Mouse (Mus musculus) c-Kit-positive CD71-positive TER-119-positive erythroid progenitor cells, embryonic 14.5 days (primary cell): ENCODE data around the gene Setd7.
"Not testable (repeated sequence)": the region's sequence is repeated elsewhere in the genome, so short reads cannot be mapped to it uniquely, and the experiment has no call there.

Experiments
- DNase-seq: peaks from one replicate; pipeline ENCODE4 v3.0.0-alpha.2; 2013; ENCODE audit warnings: low spot score

The Setd7 gene

DNA sequence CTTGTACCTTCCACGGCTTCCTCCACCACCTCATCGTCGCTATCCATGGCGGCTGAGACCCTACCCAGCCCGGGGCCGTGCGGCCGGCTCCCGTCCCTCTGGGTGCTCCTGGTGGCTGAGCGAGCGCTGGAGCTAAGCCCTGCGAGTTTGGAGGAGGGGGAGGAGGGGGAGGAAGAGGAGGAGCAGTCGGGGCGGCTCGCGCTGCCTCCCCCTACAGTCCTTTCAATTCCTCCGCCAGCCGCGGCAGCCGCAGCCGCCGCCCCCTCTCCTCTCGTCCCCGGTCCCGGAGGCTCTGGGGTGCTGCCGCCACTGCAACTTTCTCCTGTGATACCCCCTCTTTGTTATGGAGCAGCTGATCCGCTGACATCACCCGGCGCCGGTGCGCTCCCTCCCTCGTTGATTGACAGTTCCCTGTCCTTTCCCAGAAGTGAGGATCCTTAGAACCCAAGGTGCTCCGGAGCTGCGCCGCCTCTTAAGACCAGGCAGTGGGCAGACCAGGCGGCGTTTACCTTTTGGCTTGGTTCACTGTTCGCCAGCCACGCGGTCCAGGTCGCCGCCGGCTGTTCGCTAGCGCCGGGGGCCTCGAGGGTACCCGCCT is at the start of gene Setd7:
Gene Setd7 (minus strand): TSS at position 369 of the 598 bp plus-strand sequence.
- DNase-seq: peak; percentile 76

DNA sequence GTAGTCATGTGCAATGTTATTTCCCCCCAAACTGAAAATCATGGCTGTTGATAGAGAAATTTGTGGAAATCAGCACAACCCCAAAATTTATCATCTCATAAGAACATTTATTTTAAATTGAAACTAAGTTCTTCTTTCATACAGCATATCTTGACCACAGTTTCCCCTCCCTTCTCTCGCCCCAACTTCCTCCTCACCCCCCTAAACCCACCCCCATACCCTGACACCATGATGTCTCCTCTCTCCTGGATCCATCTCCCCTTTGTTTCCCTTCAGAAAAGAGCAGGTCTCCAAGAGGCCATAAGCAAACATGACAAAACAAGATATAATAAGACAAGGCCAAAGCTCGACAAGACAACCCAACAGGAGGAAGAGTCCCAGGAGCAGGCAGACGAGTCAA is 43.8 kb upstream of the Setd7 start:
- DNase-seq: no peak

DNA sequence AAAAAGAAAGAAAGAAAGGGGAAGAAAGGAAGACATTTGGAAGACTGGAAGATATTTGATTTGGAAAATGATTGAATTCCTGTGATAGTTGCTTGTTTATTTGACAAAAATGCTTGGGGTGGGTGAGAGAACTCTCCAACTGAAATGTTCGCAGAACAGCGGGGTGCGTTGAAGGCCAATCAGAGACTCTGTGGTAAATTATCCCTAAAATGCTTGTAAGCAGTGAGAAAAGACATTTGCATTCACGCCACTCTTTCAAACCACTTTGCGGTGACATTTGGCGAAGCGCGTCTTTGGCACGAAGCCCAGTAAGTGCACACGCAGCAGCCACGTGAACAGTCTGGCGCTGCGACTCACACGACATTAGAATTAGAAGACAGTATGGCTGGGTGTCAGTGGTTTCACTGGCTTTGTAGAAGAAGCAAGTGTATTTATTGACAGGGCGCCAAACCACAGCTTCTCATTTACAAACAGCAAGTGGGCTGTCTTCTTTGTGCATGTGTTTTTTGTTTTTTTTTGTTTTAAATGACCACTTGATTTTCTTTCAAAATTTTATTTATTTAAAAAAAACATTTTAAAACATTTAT is 43.1 kb upstream of the Setd7 start:
- no peak for DNase-seq

DNA sequence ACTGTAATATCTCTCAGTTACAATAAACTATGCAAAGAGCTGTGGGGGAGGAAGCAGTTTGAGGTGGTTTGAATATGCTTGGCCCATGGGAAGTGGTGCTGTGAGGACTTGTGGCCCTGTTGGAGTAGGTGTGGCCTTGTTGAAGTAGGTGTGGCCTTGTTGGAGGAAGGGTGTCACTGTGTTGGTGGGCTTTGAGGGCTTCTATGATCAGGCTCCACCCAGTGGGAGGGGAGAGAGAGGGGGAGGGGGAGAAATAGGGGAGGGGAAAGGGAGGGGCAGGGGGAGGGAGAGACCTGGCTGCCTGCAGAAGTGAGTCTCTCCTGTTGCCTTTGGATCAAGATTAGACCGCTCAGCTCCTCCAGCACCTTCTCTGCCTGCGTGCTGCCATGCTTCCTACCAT is 40.8 kb upstream of the Setd7 start:
- no peak for DNase-seq

DNA sequence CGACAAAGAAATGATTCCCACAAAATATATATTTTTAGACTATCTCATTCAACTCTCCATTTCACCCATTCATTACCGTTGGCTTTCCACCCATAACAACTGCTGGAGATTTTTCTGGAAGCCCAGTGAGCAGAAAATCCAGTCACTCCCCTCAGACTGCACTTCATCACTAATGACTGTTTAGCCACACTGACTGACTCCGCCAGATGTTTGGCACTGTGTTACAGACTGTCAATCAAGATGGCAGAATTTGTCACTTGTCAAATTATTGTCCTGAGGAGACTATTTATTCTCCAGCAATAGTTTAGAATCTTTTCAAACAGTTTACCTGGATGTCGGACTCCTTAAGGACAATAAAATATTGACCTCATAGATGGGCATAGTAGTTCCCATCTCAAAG is 40.0 kb upstream of the Setd7 start:
- no peak for DNase-seq

DNA sequence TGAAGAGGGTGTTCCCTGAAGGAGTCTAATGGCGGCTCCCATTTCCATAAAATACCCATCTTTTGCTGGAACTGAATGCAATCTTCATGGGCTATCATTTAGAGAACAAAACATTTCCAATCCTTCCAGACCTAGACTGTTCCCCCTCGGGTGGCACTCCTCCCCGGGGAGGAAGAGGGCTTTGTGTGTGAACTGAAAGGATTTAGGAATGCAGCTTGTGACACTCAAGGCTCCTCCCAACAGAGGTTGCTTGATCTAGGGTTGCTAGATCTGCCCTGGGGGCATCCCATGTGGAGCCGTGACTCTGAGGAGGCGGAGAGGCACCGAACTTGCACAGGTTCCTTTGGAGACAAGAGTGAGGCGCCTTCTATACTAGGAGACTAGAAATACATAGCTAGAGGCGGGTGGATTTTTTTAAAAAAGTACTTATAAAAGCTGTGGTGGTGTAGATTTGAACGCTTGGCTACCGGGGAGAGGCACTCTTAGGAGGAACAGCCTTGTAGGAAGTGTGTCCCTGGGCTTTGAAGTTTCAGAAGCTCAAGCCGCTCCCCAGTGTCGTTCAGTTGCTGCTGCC is 38.5 kb upstream of the Setd7 start:
- DNase-seq: no peak

DNA sequence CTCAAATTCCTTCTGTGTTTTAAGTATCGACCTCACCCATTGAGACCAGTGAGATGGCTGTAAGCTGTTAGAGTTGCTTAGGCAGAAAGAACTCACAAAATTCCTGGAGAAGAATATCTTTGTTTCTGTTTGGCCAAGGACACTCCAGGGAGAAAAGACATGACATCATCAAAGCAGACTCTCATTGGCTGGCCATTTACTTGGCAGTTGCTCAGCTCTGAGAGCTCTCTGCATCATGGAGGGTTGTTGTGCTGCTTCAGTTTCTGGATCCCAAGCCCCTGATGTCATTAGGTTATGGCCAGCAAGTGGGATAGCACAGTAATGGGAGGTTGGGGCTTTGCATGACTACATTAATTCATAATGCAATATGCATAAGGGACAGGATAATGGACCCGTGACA is 35.9 kb upstream of the Setd7 start:
- no peak for DNase-seq

DNA sequence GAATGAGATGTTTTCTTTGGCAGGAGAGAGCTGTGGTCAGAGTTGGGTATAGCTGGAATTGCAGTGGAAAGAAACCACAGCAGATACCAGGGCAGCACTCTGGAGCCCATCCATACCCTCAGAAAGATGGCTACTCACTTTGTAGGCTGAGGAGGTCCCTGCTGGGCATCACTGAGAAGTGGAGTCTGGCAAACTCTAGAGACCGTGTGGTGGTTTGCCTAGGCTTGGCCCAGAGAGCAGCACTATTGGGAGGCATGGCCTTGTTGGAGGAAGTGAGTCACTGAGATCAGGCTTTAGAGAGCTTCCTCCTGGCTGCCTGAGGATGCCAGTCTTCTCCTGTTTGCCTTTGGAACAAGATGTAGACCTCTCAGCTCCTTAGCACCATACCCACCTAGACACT is 32.8 kb upstream of the Setd7 start:
- no peak for DNase-seq

DNA sequence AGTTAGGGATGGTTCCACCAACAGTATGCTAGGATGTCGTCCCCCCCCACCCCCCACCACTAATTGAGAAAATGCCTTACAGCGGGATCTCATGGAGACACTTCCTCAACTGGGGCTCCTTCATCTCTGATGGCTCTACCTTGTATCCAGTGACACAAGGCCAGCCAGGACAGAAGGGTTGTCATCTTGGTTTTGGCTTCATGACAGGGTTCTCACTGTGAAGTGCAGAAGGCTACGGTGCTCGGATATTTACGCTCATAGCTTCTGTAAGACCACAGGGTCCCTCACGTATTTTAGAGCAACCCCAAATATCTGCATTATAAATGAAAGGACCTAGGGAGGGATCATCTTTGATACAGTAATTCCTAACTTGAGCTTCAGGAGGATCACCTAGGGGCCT is 30.9 kb upstream of the Setd7 start:
- DNase-seq: no peak

DNA sequence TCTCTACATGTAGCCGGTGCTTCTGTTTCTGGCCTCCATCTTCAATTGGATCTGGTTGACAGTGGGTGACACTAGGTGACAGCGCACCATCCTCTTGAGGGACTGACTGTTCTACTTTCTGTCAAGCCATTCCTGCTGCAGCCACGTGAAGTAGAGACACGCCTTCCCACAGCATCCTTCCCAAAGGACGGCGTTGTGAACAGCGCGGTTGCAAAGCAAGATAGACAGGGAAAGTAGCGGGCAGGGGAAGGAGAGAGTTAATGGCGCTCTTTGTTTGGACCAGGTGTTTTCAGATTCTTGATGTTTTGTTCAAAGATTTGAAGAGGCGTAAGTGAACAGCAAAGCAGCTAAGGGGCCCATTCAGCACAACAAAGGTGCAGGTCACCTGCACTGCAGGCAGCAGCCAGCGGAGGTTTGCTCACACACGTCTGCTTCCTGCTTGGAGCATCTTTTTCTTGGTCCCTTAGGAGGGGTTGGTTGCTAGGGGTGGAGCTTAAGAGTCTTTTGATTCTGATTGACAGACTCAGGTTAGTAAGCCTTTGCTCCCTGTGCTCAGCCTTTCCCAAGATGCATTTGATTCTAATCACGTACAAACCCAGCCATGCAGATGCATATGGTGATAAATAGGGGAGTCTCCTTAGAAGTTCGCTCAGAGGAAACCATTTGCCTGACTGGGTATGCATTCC is 29.7 kb upstream of the Setd7 start:
- no peak for DNase-seq

DNA sequence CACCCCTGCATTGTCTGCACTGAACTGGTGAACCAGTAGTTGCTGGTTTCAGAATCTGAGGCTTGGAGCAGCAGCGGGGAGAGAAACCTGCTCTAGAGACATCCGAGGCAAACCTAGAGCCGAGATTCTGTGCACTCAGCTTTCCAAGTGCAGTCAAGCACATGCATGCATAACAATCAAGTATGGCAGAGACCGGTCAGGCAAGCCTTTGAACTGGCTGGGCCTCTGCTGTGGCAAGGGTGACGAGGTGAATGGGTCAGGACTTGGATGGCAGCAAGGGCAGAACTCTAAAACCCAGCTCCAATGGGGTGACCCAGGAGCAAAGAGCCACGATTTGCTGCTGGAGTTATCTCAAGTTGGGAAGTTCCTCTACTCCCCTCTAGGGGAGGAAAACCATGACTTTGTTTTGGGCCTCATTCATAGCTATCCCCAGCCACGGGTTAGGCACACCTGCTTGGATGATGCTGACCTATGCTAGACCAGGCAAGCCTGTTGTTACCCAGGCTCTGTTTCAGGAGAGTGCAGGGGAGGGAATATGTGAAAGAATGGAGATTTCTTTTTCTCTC is 27.1 kb upstream of the Setd7 start:
- DNase-seq: no peak

DNA sequence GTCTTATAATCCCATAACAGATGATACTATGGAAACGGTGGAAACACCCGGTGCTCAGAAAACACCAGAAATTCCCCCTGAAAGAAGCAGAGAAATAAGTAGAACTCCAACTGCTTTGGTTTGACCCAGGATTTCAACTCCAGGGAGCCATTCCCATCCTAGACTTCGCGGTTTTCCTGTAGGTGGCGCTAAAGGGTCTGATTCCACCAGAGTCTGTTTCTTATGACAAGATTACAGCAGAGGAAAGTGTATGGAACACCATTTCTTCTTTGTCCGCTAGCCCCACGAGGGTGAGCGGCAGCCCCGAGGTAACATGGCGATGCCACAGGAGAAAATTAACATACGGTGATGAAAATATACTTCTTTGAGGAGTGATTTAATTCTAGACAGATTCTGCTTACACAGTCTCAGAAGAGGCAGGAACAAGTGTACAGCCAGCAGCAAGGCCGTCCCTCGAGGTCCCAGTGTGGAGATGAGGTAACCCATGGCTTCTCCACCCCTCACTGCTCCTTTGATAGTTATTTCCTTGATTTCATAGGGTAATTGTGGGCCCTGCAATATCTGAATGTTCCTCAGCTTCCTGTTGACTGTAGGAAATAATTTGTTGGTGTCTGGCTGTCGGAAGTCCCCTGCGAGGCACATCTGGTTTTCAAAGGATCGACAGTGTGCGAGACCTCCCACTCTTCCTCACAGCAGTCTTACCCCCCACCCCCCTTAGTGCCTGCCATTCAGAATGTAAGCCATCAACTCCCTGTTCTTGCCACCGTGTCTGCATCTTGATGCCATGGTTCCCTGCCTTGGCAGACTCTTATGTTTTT is 23.1 kb upstream of the Setd7 start:
- DNase-seq: peak; percentile 53

DNA sequence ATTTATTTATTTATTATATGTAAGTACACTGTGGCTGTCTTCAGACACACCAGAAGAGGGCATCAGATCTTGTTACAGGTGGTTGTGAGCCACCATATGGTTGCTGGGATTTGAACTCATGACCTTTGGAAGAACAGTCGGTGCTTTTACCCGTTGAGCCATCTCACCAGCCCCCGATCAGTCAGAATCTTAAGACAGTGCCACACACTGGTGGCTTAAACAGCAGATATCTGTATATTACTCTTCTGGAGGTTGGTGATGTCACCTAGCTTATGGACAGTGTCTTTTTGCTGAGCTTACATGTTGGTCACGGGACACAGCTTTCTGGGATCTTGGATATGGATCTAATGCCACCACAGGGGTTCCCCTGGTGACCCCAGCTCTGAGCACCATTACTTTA is 18.6 kb upstream of the Setd7 start:
- DNase-seq: not testable (repeated sequence)

DNA sequence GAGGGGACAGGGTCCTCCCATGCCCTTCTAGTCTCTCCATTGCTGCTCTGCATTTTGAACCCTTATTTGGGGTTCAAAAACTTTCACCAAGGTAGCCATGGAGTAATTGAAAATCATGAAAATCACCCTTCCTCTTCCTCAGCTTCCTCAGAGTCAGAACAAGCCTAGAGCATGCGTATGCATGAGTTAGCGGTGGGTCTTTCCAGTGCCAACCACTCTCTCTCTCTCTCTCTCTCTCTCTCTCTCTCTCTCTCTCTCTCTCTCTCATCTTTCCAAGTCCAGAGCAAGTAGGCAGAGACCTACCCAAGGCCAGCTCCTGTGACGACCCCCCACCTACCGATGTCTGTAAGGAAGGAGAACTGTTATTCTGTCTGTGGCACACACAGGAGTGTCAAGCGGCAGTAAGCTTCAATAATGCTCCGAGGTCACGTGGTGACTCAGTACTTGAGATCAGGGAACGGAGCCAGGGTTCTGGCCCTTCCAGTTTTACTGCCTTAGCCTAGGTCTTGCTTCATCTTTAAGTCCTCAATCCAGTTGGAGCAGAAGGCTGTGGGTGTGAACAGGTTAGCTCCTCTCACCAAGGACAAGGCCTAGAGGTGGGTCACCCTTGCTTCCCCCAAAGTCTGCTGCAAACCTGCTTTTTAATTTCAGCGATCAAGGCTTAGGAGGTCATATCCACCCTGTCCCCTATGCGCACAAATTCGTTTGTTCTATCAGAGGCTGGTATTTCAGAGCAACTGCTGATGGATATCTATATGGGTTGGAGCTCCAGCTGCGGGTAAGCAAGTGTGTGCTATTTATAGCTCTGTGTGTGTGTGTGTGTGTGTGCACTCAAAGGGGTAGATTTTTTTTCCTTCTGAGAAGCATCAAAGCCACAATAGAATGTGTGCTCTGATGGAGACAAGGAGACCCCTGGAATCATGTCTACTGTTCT is 17.4 kb upstream of the Setd7 start:
- no peak for DNase-seq

DNA sequence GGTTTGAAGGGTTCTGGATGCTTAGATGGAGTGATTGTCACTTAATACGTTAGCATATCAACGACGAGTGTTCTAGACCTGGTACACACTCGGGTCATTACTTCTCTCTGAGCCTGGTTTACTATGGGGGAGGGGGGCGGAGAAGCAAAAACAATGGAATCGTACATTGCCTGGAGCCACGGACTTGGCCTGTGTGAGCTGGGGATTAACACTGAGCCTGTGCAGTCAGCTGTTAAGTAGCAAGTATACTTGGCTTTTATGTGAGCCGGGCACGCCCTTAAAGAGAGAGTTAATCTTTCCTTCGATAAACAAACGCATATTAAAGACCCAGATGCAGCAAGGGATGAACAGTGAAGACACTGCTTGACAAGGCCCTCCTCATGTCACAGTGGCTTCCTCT is 16.7 kb upstream of the Setd7 start:
- no peak for DNase-seq

DNA sequence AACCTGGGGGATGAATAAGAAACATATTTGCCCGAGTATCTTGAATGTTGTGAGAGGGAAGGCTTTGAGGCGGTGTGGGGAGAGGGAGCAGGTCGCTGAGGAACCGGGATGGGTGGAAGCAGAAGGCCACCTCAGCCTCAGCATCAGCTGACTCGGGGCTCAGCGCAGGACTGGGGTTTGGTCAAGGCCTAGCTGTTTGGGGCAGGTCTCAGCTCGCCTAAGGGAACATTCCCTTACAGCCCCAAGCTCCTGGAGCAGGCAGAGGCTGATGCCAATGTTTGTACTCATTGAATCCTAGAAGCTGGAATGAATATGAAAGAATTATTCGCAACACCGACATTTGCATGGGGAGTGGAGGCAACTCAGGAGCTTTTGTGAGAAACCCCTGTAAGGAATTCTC is 13.2 kb upstream of the Setd7 start:
- no peak for DNase-seq

DNA sequence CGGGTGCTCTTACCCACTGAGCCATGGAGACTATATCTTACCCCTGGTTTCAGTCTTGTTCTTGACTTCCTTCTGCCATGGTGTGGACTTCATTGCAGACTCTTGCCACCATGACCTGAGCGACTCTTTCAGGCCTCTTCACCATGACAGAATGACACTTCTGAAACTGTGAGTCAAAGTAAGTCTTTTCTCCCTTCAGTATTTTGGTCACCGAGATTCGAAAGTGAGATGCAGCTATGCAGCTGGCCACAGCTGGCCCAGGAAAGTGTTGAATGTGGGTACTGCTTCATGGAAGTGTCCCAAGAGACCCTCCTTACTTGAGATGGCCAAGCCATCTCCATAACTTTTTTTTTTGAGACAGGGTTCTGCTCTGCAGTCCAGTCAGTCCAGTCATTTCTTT is 9.5 kb upstream of the Setd7 start:
- DNase-seq: no peak

DNA sequence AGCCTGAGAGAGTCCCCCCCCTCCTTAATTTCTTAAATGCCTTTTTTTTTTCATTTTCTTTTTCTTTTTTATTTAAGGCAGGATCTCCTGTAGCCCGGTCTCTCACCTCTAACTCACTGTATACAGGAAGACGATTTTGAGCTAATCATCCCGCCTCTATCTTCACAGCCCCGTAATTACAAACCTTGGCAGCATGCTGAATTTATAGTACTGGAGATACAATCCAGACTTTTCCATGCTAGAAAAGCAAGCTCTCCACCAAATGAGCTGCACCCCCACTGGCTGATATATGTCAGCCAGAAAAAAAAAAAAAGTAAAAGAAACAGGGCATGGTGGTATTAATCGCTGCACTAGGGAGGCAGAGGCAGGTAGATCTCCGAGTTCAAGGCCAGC is 1.3 kb upstream of the Setd7 start:
- DNase-seq: no peak

DNA sequence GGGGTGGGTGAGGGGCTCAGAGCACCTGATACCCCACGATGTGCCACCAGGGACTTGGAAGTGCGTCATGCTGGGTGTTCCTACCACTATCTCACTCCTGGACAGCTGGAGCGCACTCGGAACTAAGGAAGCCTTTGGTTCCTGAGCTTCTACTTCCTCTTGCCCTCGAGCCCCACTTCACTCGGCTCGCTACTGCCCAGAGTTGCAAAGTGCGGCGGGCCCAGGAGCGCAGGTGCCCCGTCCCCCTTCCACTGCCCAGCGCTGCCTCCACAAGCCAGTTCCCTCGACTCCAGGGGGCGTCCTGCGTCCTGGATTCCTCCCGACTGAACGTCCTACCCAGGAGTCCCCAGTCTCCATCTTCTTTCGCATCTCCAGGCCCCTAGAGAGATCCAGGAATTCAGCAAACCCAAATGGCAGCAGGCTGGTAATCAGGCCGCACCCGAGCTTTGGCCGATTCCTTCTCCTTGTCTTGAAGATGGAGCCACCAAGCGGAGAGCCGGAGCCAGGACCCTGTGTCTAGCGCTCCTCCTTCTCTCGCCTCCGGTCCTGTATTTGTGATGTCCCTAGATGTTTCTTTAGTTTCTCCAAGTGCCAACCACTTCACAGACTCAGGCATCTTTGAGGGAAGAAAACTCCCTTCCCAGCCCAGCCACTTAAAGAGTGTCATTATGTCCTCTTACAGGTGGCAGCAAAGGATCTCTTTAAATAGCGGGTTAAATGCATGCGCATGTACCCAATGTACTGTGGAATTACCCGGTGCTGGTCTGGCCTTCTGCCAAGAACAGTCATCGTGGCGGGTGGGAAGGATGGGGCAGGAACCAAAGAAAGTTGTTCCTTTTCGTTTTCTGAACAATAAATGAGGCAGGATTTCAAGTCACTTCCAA is 672 bp upstream of the Setd7 start:
- DNase-seq: peak; percentile 47
